Mouse (Mus musculus) small intestine, adult 2 months (tissue): Measurements from ENCODE around the gene Ccer2. TPM values are rescaled to one million over a fixed set of nuclear protein-coding genes. Genes with fewer than 3 reads are reported as not detected.

Experiments used
- H3K27ac ChIP-seq: fragments of 200-500 bp; 2 replicates; pipeline ENCODE4 v1.5.1; 2012; ENCODE audit warnings: low read depth, low read length, control low read depth, inconsistent platforms; ENCODE audit not compliant: insufficient read depth
- H3K27me3 ChIP-seq: fragments of 200-500 bp; 2 replicates; pipeline ENCODE4 v1.6.1; 2012; ENCODE audit warnings: mild to moderate bottlenecking, moderate library complexity, low read length, inconsistent platforms; ENCODE audit not compliant: control insufficient read depth, insufficient read depth
- H3K36me3 ChIP-seq: fragments of 200-500 bp; 2 replicates; pipeline ENCODE4 v1.6.1; 2012; ENCODE audit warnings: mild to moderate bottlenecking, low read length, control low read depth, inconsistent platforms; ENCODE audit not compliant: control insufficient read depth, insufficient read depth
- H3K4me1 ChIP-seq: fragments of 200-500 bp; 2 replicates; pipeline ENCODE4 v1.6.1; 2012; ENCODE audit warnings: low read length, inconsistent platforms, mixed read lengths; ENCODE audit not compliant: control insufficient read depth, insufficient read depth, insufficient read length
- H3K4me3 ChIP-seq: fragments of 200-500 bp; 2 replicates; pipeline ENCODE4 v1.5.1; 2012; ENCODE audit warnings: low read depth, mild to moderate bottlenecking, control low read depth, inconsistent platforms, low read length, moderate library complexity
- CTCF ChIP-seq: fragments of 200-500 bp; IDR thresholded peaks from 2 replicates; pipeline ENCODE4 v1.5.1; 2012; ENCODE audit warnings: low read depth, mild to moderate bottlenecking, control low read depth, inconsistent platforms, low read length, moderate library complexity, mixed read lengths; ENCODE audit not compliant: insufficient replicate concordance, insufficient read length; ENCODE audit errors: extremely low read depth
- POLR2A ChIP-seq: fragments of 200-500 bp; IDR thresholded peaks from 2 replicates; pipeline ENCODE4 v1.6.1; 2012; ENCODE audit warnings: low read depth, mild to moderate bottlenecking, control low read depth, inconsistent platforms, low read length, moderate library complexity
- whole genome bisulfite sequencing: fragments of 180-500 bp; shearing (Covaris S2); methylation state at CpG from one replicate; pipeline ENCODE4 v1.1.7; 2018; 5-methylcytosine and 5-hydroxymethylcytosine counted together
- polyA plus RNA-seq: library from polyadenylated mRNA; depleted of rRNA; stranded (reverse); fragments of >200 nt; gene quantifications from 2 replicates; pipeline ENCODE4 v1.2.3, GENCODE M21; 2012

The Ccer2 gene
- polyA plus RNA-seq, 1 experiment = not detected

GRCm38 (mm10) chr7:28769414-28769958, 13.5 kb downstream of the Ccer2 start:
- 93% methylated on average over 9 of the region's 9 CpGs for WGBS
- Histone ChIP-seq H3K36me3 (peaks cover 2% of the 10 kb centered on the region; the same call in 1 of the 2 replicates), H3K4me3 (no peak overlapping the region), H3K4me1 (peaks cover 17% of the 10 kb centered on the region; the same call in 1 of the 2 replicates), H3K27ac (no peak overlapping the region), H3K27me3 (no peaks in the 10 kb centered on the region)
- TF ChIP-seq CTCF (no peak), POLR2A (no peak)

GRCm38 (mm10) chr7:28770309-28770708, 14.3 kb downstream of the Ccer2 start:
- TF ChIP-seq POLR2A = no peak
- TF ChIP-seq CTCF = no peak
- no peak overlapping the region for H3K4me3 ChIP-seq
- peaks cover 11% of the 10 kb centered on the region; the same call in 1 of the 2 replicates for H3K4me1 ChIP-seq
- no peaks in the 10 kb centered on the region for H3K27me3 ChIP-seq
- H3K36me3 ChIP-seq = peaks cover 2% of the 10 kb centered on the region; the same call in 1 of the 2 replicates
- whole genome bisulfite sequencing = 86% methylated on average over 3 of the region's 3 CpGs
- no peak overlapping the region for H3K27ac ChIP-seq

GRCm38 (mm10) chr7:28771867-28772266, 15.9 kb downstream of the Ccer2 start:
- Histone ChIP-seq H3K4me3 (no peak overlapping the region), H3K27me3 (no peaks in the 10 kb centered on the region), H3K27ac (no peak overlapping the region), H3K36me3 (peaks cover 4% of the 10 kb centered on the region; the same call in 1 of the 2 replicates), H3K4me1 (peaks cover 7% of the 10 kb centered on the region; the same call in 1 of the 2 replicates)
- WGBS = 91% methylated on average over 11 of the region's 11 CpGs
- TF ChIP-seq POLR2A (no peak), CTCF (no peak)

- H3K27me3 ChIP-seq = no peaks in the 10 kb centered on the region
- H3K27ac ChIP-seq = no peak overlapping the region
- H3K4me3 ChIP-seq = no peak overlapping the region
- WGBS = 83% methylated on average over 3 of the region's 3 CpGs
- peaks cover 8% of the 10 kb centered on the region; the same call in 1 of the 2 replicates for H3K36me3 ChIP-seq
- H3K4me1 ChIP-seq = no peaks in the 10 kb centered on the region
- no peak for TF ChIP-seq POLR2A
- no peak for TF ChIP-seq CTCF
Observed at GRCm38 (mm10) chr7:28773163-28773562, 17.2 kb downstream of the Ccer2 start.

DNA sequence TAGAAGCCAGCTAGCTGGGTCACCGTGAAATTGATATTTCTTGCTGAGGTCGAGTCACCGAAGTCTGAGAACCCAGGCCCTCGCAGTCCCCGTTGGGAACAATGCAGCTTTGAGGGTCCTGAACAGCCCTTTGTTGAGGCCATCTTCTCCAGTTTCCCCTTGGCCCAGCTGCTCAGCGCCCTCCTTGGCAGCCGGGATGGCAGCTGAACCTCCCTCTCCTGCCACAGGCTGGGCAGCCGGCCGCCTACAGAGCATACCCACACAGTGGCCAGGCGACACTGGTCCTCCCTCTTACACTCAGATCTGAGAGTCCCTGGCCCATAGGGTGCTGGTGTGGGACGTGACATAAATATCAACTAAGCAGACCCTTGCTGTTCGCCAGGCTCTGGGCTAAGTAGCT, 18.2 kb downstream of the Ccer2 start:
- Histone ChIP-seq H3K27ac (no peak overlapping the region), H3K27me3 (no peaks in the 10 kb centered on the region), H3K4me1 (no peaks in the 10 kb centered on the region), H3K4me3 (no peak overlapping the region), H3K36me3 (peaks cover 8% of the 10 kb centered on the region; the same call in 1 of the 2 replicates)
- WGBS = 90% methylated on average over 12 of the region's 12 CpGs
- TF ChIP-seq POLR2A (no peak), CTCF (no peak)

DNA sequence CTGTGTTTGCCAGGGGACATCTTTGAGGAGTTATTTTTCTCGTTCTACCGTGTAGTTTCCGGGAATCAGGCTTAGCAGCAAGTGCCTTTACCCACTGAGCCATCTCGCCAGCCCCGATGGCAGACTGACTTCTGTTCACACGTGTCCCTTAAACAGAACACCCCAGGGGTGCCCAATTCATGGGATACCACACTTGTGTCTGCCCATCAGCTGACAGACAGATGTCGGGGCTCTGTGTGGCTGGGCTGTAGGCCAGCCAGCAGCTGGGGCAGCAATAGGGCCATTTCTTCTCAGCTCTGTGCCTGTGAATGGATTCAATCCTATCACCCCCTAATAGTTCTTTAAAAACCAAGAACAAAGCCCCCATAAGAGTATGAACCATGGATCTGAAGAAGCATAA, 19.2 kb downstream of the Ccer2 start:
- Histone ChIP-seq H3K27me3 (no peaks in the 10 kb centered on the region), H3K36me3 (peaks cover 8% of the 10 kb centered on the region; the same call in 1 of the 2 replicates), H3K4me3 (no peak overlapping the region), H3K4me1 (peaks cover under 1% of the 10 kb centered on the region; the same call in 1 of the 2 replicates), H3K27ac (no peak overlapping the region)
- WGBS = 89% methylated on average over 7 of the region's 7 CpGs
- no peak for TF ChIP-seq CTCF
- TF ChIP-seq POLR2A = no peak

GRCm38 (mm10) chr7:28778825-28779224, 22.9 kb downstream of the Ccer2 start:
- Histone ChIP-seq H3K27ac (no peak overlapping the region), H3K4me3 (no peak overlapping the region), H3K36me3 (peaks cover 7% of the 10 kb centered on the region; the same call in 1 of the 2 replicates), H3K4me1 (peaks cover 4% of the 10 kb centered on the region; the same call in 1 of the 2 replicates), H3K27me3 (no peaks in the 10 kb centered on the region)
- 84% methylated on average over 9 of the region's 9 CpGs for WGBS
- no peak for TF ChIP-seq CTCF
- TF ChIP-seq POLR2A = no peak
